Mouse (Mus musculus): Measurements from ENCODE around the gene Rgs17.

DNA sequence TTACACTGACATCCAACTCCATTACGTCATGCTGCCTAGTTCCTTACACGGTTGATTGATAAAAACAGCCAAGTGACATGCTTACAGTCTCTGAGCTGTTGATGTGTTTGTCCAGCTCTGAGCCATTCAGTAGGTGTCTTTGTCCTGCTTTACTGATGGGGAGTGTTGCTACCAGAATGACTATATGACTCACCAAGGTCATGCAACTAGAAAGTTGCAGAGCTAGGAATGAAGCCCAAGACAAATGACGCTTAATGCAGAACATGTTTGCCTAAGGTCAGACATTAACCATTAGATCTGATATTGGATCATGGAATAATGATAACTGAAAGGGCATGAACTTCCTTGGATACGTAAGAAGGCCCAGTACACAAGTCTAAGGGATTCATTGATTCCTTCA, 20.4 kb downstream of the Rgs17 start:
- TF ChIP-seq CTCF (conservative IDR thresholded peaks at IDR 0.05; ENCODE audit: low read length) (no peak), NANOG (IDR thresholded peaks at IDR 0.05; ENCODE audit: borderline replicate concordance, low read length) (no peak), POU5F1 (IDR thresholded peaks at IDR 0.05; ENCODE audit: borderline replicate concordance, low read length) (no peak)

All from E14TG2a.4 (cell line).